Mouse (Mus musculus): ENCODE measurements at regions not wholly inside any gene's neighbourhood (a gene's known extent, or its start where the extent isn't known, plus 50 kb on each side); places are given as distances from the start of the nearest gene placed in this dataset.
"Not testable (repeated sequence)": the region's sequence is repeated elsewhere in the genome, so short reads cannot be mapped to it uniquely, and the experiment has no call there.

GRCm38 (mm10) chr12:28922236-28922635, 170.6 kb downstream of the Eipr1 start:
- no peak for DNase-seq

- DNase-seq = no peak
Measured at GRCm38 (mm10) chr12:28925206-28925605, 173.6 kb downstream of the Eipr1 start.

GRCm38 (mm10) chr12:28939936-28940335, 188.3 kb downstream of the Eipr1 start:
- no peak for DNase-seq

DNA sequence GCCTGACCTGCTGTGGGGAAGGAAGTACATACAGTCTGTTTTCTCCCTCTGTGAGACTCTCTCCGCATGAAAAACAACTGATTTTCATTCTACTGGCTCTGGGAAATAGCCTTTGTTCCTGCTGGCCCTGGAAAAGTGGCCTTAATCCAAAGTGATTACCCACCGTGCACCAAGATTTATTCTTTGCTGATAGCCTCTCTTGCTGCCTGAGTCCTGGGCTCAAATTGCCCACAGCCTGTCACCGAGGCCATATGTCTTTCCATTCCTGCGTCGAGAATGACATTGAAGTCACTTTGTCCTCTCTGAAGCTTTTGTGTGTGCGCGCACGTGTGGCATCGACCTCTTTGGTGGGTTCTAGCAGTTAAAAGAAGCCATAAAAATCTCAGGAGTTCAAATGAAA, 197.3 kb downstream of the Eipr1 start:
- no peak for DNase-seq

DNA sequence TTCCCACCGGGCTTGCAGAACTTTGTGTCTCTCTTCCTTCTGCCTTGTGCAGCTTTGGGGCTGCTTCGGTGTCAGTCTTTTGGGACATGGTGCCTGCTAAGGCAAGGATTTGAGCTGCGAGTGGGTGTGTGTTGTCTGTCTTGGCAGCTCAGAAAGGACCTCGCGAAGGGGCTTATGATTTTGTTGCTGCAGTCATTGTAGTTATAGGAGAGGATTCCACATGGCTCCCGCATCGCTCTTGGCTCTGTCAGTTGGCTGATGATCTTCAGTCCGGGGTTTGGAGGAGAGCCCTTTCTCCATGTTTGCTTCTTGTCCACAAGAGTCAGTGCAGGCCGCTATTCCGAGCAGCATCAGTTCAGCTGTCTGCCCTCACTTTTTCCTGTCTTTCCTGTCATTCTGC, 197.7 kb downstream of the Eipr1 start:
- DNase-seq = no peak

- DNase-seq = no peak
Measured at GRCm38 (mm10) chr12:28957155-28957554, 205.6 kb downstream of the Eipr1 start.

DNA sequence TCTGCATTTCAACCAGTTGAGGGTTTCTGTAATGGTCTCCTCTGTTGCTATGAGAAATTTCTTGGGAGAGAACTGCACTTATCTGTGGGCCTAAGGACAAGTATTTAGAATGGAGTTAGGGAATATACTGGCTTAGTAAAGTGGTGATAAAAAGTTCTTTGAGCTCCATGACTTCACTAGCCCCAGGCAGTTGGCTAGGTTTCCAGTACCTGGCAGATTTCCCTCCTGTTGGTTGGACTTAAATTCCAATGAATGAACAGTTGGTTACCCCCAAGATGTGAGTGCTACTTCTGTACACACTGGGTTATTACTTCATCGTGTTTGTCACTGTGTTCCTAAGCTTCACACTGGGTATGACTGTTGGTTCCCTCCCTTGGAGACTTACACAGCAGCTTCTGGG, 207.1 kb downstream of the Eipr1 start:
- no peak for DNase-seq

DNA sequence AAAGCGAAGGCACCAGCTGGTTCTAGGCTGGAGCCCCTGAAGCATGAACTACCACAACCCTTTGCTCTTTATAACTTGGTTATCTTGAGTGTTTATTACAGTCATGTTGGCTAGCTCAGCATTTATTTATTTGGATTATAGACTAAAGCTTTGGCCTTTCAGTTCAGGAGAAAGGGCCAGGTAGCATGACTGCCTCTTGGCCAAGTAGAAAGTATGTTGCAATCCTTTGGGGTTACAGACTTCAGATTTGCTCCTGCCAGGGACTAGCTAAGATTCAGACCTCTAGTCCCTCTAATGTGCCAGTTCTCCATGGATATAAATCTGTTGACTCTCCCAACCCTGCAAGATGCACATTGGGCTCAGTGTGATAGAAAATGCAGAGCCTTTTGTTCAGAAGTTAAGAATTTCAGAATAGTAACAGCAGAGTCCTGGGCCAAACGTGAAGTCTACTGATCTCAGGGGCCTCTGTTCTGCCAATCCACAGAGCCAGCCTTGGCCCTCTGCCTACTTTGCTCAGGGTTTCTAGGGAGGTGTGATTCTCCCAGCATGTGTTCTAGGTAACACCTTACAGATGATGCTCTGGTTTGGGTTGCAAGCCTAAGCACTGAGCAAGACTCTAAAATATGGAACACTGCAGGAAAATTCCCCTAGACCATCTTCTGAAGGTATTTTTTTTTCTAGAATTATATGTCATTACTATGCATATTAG, 218.2 kb downstream of the Eipr1 start:
- DNase-seq = no peak

DNA sequence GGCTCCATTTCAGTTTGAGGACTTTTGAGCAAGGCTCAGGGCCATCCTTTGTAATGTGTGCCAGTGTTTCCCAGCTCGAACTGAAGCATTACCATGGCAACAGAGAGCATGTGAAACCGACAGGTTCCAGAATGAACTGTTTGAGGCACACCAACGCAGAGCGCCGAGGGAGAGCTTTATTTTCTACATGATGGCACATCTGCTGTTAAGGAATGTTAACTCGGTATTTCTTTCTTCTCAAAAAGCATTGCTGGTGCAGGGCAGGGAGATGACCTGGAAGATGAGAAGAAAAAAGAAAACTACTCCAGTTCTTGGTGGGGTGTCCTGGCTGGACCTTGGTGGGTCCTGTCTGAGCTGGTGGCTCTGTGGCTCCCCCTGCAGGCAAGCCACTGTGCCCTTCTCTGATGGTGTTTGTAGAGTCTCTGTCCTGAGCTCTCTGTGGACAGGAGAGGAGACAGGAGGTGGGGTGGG, 223.0 kb downstream of the Eipr1 start:
- DNase-seq = peak; percentile 15

DNA sequence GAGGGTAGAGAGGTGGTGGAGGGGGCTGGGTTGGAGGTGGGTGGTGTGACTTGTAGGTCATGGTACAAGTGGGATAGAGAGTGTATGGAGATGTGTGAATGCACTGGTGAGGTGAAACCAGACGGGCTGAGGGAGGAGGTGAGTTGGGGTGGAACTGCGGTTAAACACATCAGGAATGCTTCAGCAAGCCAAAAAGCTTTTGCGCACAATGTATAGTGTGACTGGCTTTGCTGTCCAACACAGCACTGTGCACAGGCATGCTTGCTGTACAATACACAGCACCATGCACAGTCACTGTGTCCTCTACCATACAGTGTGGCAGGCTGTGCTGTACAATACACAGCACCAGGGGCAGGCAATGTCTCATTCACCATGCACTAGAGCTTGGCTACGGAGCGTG, 223.6 kb downstream of the Eipr1 start:
- no peak for DNase-seq

DNA sequence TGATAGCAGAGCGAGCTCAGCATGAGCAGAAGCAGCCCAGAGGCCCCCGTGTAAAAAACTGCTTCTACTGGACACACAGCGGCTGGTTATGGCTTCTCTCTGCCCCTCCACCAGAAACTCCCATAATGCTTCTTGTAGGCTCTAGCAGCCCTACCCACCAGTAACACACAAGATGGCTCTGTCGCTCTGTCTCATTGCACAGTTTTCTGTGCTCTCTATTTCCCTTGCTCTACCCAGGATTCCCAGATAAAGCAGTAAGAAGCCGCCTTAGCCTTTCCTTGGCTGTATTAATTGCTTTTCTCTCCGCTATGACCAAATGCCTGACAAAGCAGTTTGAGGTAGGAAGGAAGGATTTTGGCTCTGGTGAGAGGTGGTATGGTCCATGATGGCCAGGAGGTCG, 228.1 kb downstream of the Eipr1 start:
- DNase-seq = no peak

GRCm38 (mm10) chr12:28986214-28986613, 234.6 kb downstream of the Eipr1 start:
- DNase-seq = no peak

DNA sequence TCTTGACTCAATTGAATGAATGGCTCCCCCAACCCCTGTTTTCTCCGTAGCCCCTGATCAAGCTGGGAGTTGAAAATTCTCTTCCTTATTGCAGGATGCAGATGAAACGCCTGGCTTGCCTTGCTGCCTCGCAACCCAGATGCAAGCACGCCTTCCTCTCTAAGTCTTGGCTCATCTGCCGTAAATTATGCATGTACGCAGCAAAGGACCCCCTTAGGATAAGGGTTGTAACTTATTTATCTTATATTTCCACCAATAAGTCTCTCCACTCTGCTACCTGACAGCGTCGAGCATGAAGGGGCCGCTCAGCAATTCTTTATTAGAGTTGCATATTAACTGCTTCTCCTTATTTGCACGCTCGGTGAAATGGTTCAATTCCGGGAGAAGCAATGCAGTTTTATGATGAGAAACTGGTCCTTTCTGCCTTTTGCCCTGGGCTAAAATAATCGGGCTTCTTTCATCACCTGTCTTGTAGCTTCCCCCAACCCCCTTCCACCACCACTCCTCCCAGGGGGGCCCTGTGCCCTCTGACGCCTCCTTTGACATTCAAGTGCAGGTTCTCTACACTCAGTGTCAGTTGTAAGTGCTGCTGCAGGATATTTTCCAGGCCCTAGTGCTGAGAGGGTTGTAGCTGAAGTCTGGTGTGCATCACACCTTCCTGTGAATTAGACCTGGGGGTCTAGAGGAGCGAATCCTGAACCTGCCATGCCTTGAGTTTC, 246.0 kb downstream of the Eipr1 start:
- no peak for DNase-seq

DNA sequence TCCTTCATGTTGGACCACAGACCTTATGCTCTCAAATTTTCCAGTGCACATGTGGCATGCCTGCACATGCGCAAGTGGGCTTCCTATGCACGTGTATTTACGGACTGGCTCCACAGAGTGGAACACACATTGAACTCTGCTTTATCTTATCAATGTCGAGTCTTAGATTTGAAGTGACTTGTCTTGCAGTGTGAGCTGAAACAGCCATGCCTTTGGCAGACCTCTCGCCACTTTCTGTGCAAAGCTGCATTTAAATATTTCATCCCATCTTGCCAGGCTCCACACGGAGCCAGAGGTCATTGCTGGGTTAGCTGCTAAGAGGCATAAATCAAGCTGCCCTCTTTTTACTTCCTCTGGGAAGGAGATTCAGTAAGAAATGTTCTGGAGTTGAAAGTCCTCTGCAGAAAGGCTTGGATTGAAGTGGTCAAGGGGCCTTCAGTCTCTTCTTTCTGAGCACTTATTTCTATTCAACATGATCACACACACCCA, 248.4 kb downstream of the Eipr1 start:
- no peak for DNase-seq

DNA sequence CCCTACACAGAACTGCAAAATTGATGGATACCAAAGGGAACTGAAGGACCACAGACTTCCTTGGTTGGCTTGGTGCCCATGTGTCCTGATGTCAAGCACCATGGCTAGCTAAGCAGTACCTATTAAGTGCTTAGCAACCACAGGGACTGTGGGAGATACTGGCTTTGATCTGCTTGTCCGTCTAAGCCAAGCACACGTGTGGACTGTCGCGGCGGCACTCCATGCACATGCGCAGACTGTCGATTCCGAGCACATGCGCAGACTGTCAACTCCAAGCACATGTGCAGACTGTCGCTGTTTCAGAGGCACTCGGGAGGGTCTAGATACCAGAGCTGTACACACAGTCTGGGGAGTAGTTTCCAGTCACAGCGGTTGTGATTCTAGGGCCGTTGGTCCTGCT, 252.9 kb downstream of the Eipr1 start:
- DNase-seq = no peak

DNA sequence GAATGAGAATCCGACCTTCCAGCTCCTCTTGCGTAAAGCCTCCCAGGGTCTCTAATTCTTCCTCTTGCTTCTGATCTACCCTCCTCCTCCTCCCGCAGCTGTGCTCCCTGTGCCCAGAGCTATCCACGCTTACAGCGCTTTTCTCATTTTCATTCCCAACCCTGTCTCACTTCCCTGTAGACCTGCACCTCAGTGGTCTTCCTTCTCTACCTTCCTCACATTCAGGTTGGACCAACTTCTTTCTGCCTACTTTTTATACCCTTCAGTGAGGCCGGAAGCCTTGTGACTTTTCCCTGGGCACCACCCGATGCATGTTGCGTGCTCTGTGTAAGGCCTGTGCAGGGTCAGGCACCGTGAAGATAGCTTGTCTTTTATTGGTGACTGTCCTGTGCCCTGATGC, 263.0 kb downstream of the Eipr1 start:
- DNase-seq = no peak

GRCm38 (mm10) chr12:29015200-29015862, 263.7 kb downstream of the Eipr1 start:
- no peak for DNase-seq

DNA sequence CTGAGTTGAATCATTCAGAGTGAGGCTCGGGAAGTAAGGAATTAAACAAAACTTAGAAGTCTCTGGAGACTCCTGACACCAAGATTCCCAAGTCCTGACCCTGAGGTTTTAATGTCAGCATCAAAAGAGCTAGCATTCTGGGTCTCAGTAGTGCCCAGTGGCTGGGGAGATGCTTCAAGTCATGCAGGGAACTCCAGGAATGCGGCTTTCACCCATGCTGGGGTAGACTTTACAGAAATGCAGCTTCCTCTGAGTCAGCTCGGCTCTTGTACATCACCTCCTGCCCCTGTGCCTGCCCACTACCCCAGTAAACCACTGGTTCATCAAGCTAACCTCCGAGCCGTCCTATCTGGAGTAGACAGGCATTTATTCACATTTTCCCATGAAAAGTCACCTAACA, 269.5 kb downstream of the Eipr1 start:
- no peak for DNase-seq

- DNase-seq = no peak
Measured at GRCm38 (mm10) chr12:29028171-29028570, 276.6 kb downstream of the Eipr1 start.

GRCm38 (mm10) chr12:29029461-29029860, 277.9 kb downstream of the Eipr1 start:
- peak; percentile 8 for DNase-seq

DNA sequence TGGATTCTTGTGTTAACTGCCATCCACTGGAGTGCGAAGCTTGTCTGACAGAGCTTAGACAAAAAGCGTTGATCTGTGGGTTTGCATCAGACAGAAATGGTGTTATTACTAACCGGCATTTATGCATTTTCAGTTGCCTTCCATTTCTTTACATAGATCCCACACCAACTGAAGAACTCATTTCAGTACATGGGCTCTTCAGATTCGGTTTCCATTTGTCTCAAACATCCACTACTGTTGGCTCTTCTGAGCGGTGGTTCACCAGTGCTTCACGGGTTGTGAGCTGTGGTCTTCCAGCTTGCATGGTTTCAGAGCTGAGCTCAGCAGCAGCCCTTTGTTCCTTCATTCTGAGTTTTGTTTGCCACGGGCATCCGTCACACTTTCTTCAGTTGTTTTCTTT, 294.4 kb downstream of the Eipr1 start:
- no peak for DNase-seq

- DNase-seq = not testable (repeated sequence)
Measured at GRCm38 (mm10) chr12:29048596-29048995, 297.0 kb downstream of the Eipr1 start.

DNA sequence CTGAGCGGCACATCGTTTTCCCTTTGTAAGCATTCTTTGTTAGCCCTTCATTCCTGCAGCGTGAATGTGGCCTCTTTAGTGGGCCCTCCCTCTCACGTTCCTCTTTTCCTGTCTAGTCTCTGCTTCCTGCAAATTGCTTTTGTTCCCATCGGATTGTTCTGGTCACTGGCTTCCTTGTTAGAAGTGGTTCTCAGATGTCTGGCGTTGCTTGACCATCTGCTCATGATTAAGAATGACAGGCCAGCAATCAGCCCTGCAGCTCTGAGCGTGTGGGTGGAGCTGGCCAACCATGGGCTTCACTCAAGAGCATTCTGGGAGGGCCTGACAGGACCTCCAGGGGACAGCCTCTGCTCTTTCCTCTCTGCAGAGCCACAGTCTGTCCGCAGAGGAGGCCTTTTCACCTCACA, 297.5 kb downstream of the Eipr1 start:
- DNase-seq = no peak

All from gastrocnemius, postnatal 10 days (tissue).